Mouse (Mus musculus) cerebellum, postnatal 10 days (tissue): ENCODE data around the gene Pakap.

Experiments used
- DNase-seq, 2 experiments: peaks; one replicate each; pipeline ENCODE4 v3.0.0; 2021; ENCODE audit warnings: mixed read lengths in 2 of 2

Pakap gene

DNA sequence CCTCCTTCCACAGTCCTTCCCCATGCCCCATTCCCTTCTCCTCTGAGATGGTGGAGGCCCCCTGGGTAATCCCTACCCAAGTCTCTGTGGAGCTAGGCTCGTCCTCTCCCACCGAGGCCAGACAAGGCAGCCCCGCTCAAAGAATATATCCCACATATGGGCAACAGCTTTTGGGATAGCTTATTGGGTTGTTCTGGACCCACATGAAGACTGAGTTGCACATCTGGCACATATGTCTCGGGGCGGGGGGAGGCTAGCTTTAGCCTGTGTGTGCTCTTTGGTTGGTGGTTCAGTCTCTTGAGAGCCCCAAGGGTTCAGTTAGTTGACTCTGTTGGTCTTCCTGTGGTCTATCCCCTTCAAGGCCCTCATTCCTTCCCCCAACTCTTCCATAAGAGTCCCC lies 58.9 kb downstream of the Pakap start:
- DNase-seq, result no peak

DNA sequence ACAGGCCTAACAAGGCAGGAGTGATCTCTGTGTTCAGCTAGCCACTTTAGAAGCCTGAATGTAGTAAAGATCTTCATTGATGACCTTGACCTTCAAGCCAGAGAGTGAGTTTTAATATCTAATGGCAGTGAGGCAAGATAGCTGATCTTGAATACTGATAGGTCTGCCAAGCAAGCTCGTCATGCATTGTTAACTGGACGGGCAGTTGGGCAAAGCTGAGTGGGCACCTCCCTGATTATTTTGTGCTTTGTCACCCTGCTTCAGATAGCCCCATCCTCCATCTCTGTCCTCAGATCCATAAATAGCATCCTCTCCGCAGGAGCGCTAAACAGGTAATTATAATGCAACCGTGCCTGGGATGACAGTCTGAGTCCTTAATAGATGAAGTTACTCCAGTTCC lies 64.4 kb downstream of the Pakap start:
- no peak for DNase-seq

DNA sequence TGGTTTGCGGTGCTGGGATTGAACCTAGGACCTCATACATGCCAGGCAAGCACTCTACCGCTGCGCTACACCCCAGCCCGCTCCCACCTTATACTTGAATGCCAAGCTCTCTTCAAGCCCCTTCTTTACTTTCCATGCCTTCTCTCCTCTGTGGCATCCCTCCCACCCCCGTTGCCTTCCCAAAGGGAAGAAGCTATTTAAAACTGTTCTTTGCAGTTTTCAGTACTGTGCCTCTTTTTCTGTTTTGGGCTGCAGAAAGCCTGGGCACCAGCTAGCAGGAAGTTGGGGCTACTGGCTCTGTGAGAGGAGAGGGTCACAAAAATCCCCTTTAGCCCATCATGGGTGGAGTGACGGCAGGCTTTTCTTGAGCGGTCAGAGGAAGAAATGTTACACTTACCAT lies 65.1 kb downstream of the Pakap start:
- no peak for DNase-seq

GRCm38 (mm10) chr4:57634956-57635355 lies 67.0 kb downstream of the Pakap start:
- DNase-seq, result no peak

DNA sequence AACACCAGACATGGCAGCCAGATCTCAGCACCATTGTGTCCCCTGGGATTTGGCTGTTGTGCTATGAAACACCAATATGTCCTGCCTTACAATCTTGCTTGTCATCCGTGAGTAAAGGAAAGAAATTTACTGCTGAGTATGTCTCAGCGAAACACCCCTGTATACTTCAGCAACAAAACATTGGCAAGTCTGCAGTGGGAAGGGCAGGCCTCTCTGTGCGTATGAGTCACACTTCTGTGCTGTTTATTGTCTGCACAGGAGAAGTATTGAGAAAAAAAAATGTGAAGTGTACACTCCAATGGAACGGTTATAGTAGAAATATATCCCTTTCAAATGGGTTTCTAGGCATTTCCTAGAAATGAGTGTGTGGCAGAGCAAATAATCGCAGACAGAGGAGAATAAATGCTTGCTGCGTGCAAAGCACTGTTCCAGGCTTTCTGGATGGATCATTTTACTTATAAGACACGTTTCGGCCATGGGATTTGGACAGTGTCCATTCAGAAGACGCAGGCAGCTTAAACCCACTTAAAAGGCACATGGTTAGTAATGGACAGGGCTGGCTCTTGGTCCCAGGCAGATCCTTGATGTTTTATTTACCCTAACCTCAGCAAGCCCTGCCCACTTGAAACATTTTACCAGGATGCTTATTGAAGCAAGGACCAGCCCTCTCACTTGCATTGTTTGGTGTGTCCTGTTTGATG lies 69.0 kb downstream of the Pakap start:
- no peak for DNase-seq

DNA sequence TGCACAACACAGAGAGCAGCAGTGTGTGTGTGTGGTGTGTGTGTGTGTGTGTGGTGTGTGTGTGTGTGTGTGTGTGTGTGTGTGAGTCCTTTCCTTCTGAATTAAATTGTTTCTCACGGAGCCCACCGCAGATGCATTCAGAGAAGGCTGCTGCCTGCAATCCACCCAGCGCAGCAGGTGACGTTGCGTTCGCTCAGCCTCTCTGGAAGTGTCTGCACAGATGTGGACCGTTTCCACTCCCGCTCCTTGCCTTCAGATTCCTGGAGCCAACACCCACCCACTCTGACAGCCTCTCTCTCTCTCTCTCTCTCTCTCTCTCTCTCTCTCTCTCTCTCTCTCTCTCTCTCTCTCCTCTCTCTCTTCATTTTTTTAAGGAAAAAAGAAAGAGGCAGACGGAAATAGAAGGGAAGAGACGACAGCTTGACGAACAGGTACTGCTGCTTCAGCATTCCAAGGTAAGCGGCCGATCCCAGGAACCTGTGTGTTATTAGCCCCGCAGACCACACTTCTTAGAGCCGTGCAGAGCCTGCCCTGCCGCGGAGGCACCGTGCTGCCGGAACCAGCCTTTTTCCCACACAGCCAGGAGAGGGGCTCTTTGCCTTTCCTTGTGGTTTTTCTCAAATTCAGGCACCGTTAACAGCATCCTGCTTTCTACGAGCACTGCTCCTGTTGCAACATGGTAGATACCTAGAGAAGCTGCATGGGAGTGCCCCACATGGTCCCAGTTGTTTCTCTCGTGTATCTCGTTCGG lies 69.8 kb downstream of the Pakap start:
- peak; percentile 43 to 45 for DNase-seq

DNA sequence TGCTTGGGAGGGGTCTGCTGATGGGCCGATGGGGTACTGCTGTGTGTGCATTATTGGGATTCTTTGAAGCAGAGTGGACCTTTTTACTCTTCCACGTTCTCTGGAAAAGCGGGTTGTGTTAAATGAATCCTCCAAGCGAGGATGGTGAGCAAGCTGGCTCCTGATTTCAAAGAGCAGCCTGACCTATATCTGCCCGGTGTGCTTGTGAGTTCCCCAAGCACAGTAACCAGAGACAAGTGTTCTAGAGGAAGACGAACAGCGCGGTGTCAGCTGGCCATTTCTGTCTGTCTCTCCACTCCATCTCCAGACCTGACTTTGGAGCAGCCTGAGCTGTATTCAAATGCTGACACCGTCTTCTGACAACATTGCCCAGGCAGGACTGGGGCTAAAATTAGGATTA lies 71.0 kb downstream of the Pakap start:
- peak in 1 of 2 experiments; percentile 13 for DNase-seq

DNA sequence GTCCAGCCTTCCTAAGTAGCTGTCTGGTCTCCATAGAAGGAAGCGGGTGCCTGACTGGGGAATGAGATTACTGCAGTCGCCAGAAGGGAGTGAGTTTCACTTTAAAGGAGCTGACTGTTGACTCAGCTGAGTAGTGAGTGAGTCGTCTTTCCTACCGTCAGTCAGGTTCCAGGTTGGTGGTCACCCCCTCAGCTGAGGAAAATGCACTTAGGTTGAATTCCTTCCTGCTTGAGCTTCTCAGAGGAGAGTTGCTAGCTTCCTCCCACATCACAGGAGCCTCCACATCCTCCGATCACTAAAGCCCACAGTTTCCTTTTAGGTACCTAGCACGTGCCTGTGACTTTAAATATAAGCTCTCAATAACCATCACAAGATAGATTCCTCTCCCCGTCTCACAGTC lies 72.2 kb downstream of the Pakap start:
- DNase-seq, result no peak

DNA sequence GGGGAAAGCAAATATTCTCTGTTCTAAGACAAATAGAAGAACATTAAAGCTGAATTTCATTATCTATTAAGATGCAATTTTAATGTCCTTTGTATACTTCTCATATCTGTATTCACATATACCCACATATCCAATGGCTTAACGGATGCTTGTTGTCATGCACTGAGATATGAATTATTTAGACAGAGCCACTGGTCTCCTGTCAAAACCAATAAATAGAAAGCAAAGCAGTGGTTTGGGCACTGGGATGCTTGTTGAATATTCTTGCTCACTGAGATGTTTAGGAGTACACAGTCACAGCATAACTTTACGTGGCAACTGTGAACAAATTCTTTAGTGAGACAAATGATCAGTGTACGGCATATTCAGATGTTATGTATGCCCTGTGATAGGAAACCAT lies 73.0 kb downstream of the Pakap start:
- no peak for DNase-seq

- DNase-seq, result no peak
Observed at GRCm38 (mm10) chr4:57650994-57651393, 83.0 kb downstream of the Pakap start.

- DNase-seq, result no peak
Observed at GRCm38 (mm10) chr4:57651547-57651946, 83.6 kb downstream of the Pakap start.

- DNase-seq, result no peak
Observed at GRCm38 (mm10) chr4:57652185-57652904, 84.4 kb downstream of the Pakap start.

- DNase-seq, result no peak
Observed at GRCm38 (mm10) chr4:57655966-57656365, 88.0 kb downstream of the Pakap start.

DNA sequence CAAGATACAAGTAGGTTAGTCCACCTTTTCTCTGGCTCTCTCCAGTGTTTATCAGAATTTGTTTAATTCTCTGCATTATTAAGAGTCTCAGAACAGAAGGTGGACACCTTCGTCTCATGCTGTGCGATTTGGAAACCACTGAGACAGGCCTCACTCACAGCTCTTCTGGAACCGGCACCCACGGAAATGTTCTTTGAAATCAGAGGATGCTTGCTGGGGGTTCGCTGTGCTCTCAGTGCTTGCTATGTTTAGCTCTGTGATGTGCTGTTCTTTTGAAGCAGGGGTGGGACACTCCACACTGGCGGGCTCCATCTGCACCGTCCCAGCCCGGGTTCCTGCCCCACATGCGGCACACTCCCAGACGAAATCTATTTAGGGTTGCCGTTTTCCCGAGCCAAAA lies 88.4 kb downstream of the Pakap start:
- no peak for DNase-seq

DNA sequence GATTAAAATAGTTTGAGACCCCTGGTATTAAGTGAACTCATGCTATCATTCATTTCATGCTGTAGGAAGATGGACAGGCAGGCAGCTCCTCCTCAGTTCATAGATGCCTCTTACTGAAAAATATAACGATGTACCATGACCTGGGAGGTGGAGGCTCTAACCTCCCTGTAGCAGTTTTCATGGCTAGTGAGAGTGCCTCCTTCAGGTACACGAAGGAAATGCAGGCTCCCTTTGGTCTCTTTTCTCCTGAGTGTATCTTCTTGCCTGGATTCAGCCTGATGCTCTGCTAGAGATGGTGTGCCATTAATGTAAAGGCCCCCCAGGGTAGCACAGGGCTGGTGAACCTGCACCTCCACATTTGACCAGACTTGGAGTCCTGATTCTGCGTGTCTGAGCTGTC lies 88.9 kb downstream of the Pakap start:
- DNase-seq, result no peak

GRCm38 (mm10) chr4:57660470-57660869 lies 92.5 kb downstream of the Pakap start:
- peak; percentile 21 to 42 for DNase-seq

- DNase-seq, result no peak
Observed at GRCm38 (mm10) chr4:57666101-57666500, 98.1 kb downstream of the Pakap start.

DNA sequence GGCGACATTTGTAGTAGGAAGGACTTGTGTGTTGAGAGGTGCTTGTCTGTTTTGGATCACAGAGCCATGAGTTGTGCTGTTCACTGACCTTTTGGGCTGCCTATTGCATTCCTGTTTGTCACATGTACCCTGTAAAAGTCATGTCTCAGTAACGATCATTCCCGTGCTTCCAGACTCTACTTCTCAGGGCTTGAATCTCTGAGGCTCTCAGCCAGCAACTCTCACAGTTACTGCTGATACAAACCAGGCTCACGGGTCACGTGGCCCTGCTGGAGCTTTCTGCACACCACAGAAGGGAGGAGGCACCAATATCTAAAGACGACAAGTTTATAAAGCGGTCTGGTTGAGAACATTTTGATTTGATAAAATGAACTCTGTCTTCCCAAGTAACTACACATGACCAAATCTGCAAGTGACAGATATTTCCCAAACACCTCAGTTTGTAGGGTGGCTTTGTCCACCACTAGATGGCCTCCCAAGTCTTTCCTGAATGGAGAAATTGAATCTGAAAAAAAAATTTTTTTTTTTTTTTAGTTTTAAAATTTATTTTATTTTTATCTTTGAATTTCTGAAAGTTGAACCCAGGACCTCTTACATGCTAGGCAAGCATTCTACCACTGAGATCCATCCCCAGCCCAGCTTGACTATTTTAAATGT lies 103.0 kb downstream of the Pakap start:
- peak; percentile 19 to 39 for DNase-seq

DNA sequence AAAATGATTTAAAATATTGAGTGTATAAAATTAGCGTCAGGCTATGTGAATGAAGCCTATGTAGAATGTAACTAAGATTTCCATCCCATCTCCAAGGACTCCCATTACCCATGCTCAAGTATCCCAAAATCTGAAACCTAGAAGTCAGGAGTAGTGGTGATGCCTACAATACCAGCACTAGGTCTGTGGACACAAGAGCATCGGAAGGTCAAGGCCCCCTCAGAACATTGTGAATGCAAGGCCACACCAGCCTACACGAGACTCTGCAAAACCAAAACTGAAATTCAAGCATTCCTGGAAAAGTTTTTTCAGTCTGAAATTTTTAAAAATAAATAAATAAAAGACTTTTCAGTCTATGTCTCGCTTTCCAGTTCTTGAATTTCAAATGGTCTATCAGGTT lies 104.6 kb downstream of the Pakap start:
- DNase-seq, result no peak

DNA sequence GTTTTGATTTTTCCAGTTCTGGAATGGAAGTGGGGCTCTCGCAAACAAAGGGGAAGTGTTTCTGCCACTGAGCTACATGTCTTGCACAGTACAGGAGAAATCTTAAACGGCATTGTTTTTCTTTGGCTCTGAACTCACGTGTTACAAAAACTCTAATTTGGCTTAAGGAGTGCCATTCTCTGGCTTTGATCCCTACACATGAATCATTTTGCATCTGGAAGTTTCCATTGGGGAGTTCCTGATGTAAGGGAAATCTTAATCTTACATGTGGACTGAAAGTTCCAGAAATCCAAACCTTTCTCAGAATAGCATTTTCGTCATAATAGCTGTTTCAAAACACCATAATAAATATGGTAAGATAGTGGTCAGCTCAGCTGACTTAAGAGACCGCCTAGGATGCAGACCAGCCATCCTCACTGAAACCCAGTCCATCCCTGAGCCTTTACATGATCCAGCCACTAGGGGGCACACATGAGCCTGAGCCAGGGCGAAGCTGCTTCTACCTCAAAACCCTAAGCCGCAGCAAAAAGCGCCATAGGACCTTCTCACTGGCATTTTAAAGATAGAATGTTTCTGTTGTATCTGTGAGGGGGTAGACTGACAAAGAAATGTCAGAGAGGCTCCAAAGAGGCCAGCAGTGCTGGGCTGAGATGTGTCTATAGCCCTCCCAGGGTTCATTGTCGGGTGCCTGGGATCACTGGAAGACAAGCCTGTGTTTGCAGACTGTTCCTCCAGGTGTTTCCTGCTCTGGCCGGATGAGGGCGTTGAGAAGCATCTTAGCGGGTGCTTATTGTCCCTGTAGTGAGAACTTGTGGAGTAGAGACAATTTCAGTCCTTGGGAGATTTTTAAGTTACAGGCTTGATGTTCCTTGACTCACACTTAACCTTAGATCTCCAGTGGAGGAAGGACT lies 105.3 kb downstream of the Pakap start:
- DNase-seq, result peak; percentile 93 to 96

GRCm38 (mm10) chr4:57674351-57674750 lies 106.4 kb downstream of the Pakap start:
- no peak for DNase-seq

DNA sequence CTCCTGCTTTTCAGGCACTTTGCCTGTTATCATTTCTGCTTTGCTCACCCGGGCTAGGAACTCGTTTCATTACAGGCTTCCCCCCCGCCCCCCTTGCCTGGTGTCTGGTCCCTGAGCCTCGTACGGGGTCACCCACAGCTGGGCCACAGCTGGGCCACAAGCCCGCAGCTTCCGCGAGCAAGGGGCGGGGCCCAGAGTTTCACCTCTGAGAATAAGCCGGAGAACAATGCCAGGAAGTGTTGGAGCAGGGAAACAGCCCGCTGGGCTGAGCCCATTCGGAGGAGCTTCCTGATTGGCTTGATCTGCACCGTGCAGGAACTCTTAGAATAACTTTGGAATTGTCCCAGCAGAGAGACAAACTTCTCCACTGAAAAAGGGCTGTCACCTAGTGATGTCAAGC lies 107.4 kb downstream of the Pakap start:
- peak; percentile 24 to 26 for DNase-seq
